Mouse (Mus musculus): ENCODE measurements around the gene Phf10. TPM values are rescaled to one million over a fixed set of nuclear protein-coding genes. Genes with fewer than 3 reads are reported as not detected.
"Not testable (repeated sequence)": the region's sequence is repeated elsewhere in the genome, so short reads cannot be mapped to it uniquely, and the experiment has no call there.

Gene Phf10
- polyA plus RNA-seq, 1 experiment from 2014 or later: 29.5 TPM

GRCm38 (mm10) chr17:14943009-14943728 lies 17.9 kb downstream of the Phf10 start, which contains the start of the genes Wdr27 and 1600012H06Rik:
Wdr27 (minus strand) TSS chr17:14943158.
1600012H06Rik (plus strand) TSS chr17:14943184.
- DNase-seq (ENCODE audit: low spot score): peak; percentile 99
- Histone ChIP-seq H3K9me3 (ENCODE audit: control insufficient read depth, low read length) (no peaks in the 10 kb centered on the region), H3K27me3 (ENCODE audit: control insufficient read depth, insufficient read depth, low read length) (no peaks in the 10 kb centered on the region), H3K9ac (ENCODE audit: low read length) (peak within 1 kb of the TSS; percentile 89), H3K4me1 (replicated peaks; ENCODE audit: control insufficient read depth, insufficient read depth) (no peaks in the 10 kb centered on the region), H3K36me3 (ENCODE audit: control insufficient read depth, insufficient read depth, low read length) (no peaks in the 10 kb centered on the region), H3K27ac (replicated peaks) (peak within 1 kb of the TSS; percentile 90), H3K4me3 (ENCODE audit: low read depth, low read length) (peak within 1 kb of the TSS; percentile 82), H3K4me2 (replicated peaks; ENCODE audit: low read depth) (peak within 1 kb of the TSS; percentile 94)
- ATAC-seq (ENCODE audit: low FRiP score, low TSS enrichment): peak; percentile 98
- WGBS: under 1% methylated on average over 53 of the region's 54 CpGs
- TF ChIP-seq CTCF (IDR thresholded peaks at IDR 0.05; ENCODE audit: low read depth): no peak
- TF ChIP-seq EP300 (optimal IDR thresholded peaks at IDR 0.05): peak; percentile 99

- WGBS: 65% methylated on average over 6 of the region's 6 CpGs
- H3K4me3 ChIP-seq (ENCODE audit: low read depth, low read length); DNase-seq (ENCODE audit: low spot score); H3K27ac ChIP-seq (replicated peaks); H3K4me1 ChIP-seq (replicated peaks; ENCODE audit: control insufficient read depth, insufficient read depth); H3K27me3 ChIP-seq (ENCODE audit: control insufficient read depth, insufficient read depth, low read length); ATAC-seq (ENCODE audit: low FRiP score, low TSS enrichment); H3K36me3 ChIP-seq (ENCODE audit: control insufficient read depth, insufficient read depth, low read length); H3K9me3 ChIP-seq (ENCODE audit: control insufficient read depth, low read length): not testable (repeated sequence)
- H3K9ac ChIP-seq (ENCODE audit: low read length): peak overlapping the region; percentile 62; the same call in 1 of the 2 replicates
- peak overlapping the region; percentile 94 for H3K4me2 ChIP-seq (replicated peaks; ENCODE audit: low read depth)
Observed at GRCm38 (mm10) chr17:14942181-14942580, 18.9 kb downstream of the Phf10 start.

- H3K9me3 ChIP-seq (ENCODE audit: control insufficient read depth, low read length): no peaks in the 10 kb centered on the region
- no peak for TF ChIP-seq EP300 (optimal IDR thresholded peaks at IDR 0.05)
- TF ChIP-seq CTCF (IDR thresholded peaks at IDR 0.05; ENCODE audit: low read depth): no peak
- no peaks in the 10 kb centered on the region for H3K27me3 ChIP-seq (ENCODE audit: control insufficient read depth, insufficient read depth, low read length)
- no peak overlapping the region for H3K27ac ChIP-seq (replicated peaks)
- H3K4me1 ChIP-seq (replicated peaks; ENCODE audit: control insufficient read depth, insufficient read depth): no peaks in the 10 kb centered on the region
- 49% methylated on average over 5 of the region's 5 CpGs for WGBS
- H3K4me2 ChIP-seq (replicated peaks; ENCODE audit: low read depth): no peak overlapping the region
- no peak for DNase-seq (ENCODE audit: low spot score)
- no peak overlapping the region for H3K9ac ChIP-seq (ENCODE audit: low read length)
- no peak for ATAC-seq (ENCODE audit: low FRiP score, low TSS enrichment)
- H3K36me3 ChIP-seq (ENCODE audit: control insufficient read depth, insufficient read depth, low read length): no peaks in the 10 kb centered on the region
- H3K4me3 ChIP-seq (ENCODE audit: low read depth, low read length): no peak overlapping the region
Observed at GRCm38 (mm10) chr17:14935841-14936605, 25.1 kb downstream of the Phf10 start.

GRCm38 (mm10) chr17:14935280-14935679 lies 25.8 kb downstream of the Phf10 start:
- not testable (repeated sequence) for H3K27ac ChIP-seq (replicated peaks); H3K9ac ChIP-seq (ENCODE audit: low read length); H3K4me2 ChIP-seq (replicated peaks; ENCODE audit: low read depth); H3K27me3 ChIP-seq (ENCODE audit: control insufficient read depth, insufficient read depth, low read length); DNase-seq (ENCODE audit: low spot score); H3K9me3 ChIP-seq (ENCODE audit: control insufficient read depth, low read length); H3K4me3 ChIP-seq (ENCODE audit: low read depth, low read length); H3K4me1 ChIP-seq (replicated peaks; ENCODE audit: control insufficient read depth, insufficient read depth); H3K36me3 ChIP-seq (ENCODE audit: control insufficient read depth, insufficient read depth, low read length); ATAC-seq (ENCODE audit: low FRiP score, low TSS enrichment)
- 47% methylated on average over 13 of the region's 14 CpGs for WGBS

GRCm38 (mm10) chr17:14931469-14931868 lies 29.6 kb downstream of the Phf10 start:
- Histone ChIP-seq H3K4me1 (replicated peaks; ENCODE audit: control insufficient read depth, insufficient read depth) (no peaks in the 10 kb centered on the region), H3K9me3 (ENCODE audit: control insufficient read depth, low read length) (no peaks in the 10 kb centered on the region), H3K4me2 (replicated peaks; ENCODE audit: low read depth) (no peak overlapping the region), H3K27ac (replicated peaks) (no peak overlapping the region), H3K9ac (ENCODE audit: low read length) (no peak overlapping the region), H3K4me3 (ENCODE audit: low read depth, low read length) (no peak overlapping the region), H3K36me3 (ENCODE audit: control insufficient read depth, insufficient read depth, low read length) (no peaks in the 10 kb centered on the region), H3K27me3 (ENCODE audit: control insufficient read depth, insufficient read depth, low read length) (no peaks in the 10 kb centered on the region)
- ATAC-seq (ENCODE audit: low FRiP score, low TSS enrichment) (no peak), DNase-seq (ENCODE audit: low spot score) (no peak)
- TF ChIP-seq CTCF (IDR thresholded peaks at IDR 0.05; ENCODE audit: low read depth): no peak
- no peak for TF ChIP-seq EP300 (optimal IDR thresholded peaks at IDR 0.05)
- WGBS: 81% methylated on average over 5 of the region's 5 CpGs

GRCm38 (mm10) chr17:14930697-14931096 lies 30.4 kb downstream of the Phf10 start:
- H3K27ac ChIP-seq (replicated peaks): no peak overlapping the region
- no peak overlapping the region for H3K9ac ChIP-seq (ENCODE audit: low read length)
- H3K4me1 ChIP-seq (replicated peaks; ENCODE audit: control insufficient read depth, insufficient read depth): no peaks in the 10 kb centered on the region
- WGBS: 82% methylated on average over 7 of the region's 7 CpGs
- no peak overlapping the region for H3K4me2 ChIP-seq (replicated peaks; ENCODE audit: low read depth)
- ATAC-seq (ENCODE audit: low FRiP score, low TSS enrichment) (no peak), DNase-seq (ENCODE audit: low spot score) (no peak)
- no peaks in the 10 kb centered on the region for H3K36me3 ChIP-seq (ENCODE audit: control insufficient read depth, insufficient read depth, low read length)
- TF ChIP-seq EP300 (optimal IDR thresholded peaks at IDR 0.05) (no peak), CTCF (IDR thresholded peaks at IDR 0.05; ENCODE audit: low read depth) (no peak)
- no peaks in the 10 kb centered on the region for H3K27me3 ChIP-seq (ENCODE audit: control insufficient read depth, insufficient read depth, low read length)
- no peak overlapping the region for H3K4me3 ChIP-seq (ENCODE audit: low read depth, low read length)
- no peaks in the 10 kb centered on the region for H3K9me3 ChIP-seq (ENCODE audit: control insufficient read depth, low read length)

Data from stomach, postnatal 0 days (tissue).